Mouse (Mus musculus) CH12.LX (cell line): ENCODE measurements around the gene Trim44.

Experiments used
- CTCF ChIP-seq, 2 experiments: IDR thresholded peaks in 1 of 2; conservative IDR thresholded peaks in 1 of 2; 2 replicates each; pipeline ENCODE4 v1.5.1; 2011 to 2012; ENCODE audit warnings: low read depth in 2 of 2, low read length in 2 of 2, improper control_type of control experiment in 1 of 2, inconsistent platforms in 1 of 2, mild to moderate bottlenecking in 1 of 2, moderate library complexity in 1 of 2
- EP300 ChIP-seq: IDR thresholded peaks from 2 replicates; pipeline ENCODE4 v1.6.1; 2011; ENCODE audit warnings: low read length, improper control_type of control experiment
- MAFK ChIP-seq: IDR thresholded peaks from 2 replicates; pipeline ENCODE4 v1.6.1; 2011; ENCODE audit warnings: low read length, improper control_type of control experiment; ENCODE audit not compliant: insufficient replicate concordance
- MYC ChIP-seq: IDR thresholded peaks from 2 replicates; pipeline ENCODE4 v1.6.1; 2011; ENCODE audit warnings: low read depth, mild to moderate bottlenecking, improper control_type of control experiment, low read length
- POLR2A ChIP-seq: IDR thresholded peaks from 2 replicates; pipeline ENCODE4 v1.6.1; 2011; ENCODE audit warnings: low read depth, mild to moderate bottlenecking, improper control_type of control experiment, low read length
- RAD21 ChIP-seq: IDR thresholded peaks from 2 replicates; pipeline ENCODE4 v1.6.1; 2011; ENCODE audit warnings: low read depth, mild to moderate bottlenecking, low read length, improper control_type of control experiment, moderate library complexity

DNA sequence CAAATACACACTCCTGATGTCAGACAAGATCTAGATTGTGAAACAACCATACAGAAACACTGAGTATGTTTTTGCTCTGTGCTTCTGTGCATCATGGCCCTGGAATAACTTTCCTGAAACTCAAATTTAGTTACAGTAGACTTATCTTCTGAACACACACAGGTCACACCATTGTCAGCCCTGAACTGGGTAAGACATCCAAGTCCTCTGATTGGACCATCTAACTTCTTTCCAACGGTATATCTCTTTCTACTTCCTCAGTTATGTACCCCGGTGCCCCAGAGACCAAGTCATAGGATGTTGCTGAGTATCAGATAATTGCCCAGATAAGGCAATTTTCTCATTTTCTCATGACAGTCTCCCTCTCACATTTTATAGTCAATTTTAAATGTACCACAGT, 5.1 kb upstream of the Trim44 start:
- TF ChIP-seq EP300 (no peak), CTCF (conservative IDR thresholded peaks at IDR 0.05 in 1 of 2, IDR thresholded peaks at IDR 0.05 in 1 of 2; ENCODE audit: low read depth in 2 of 2, low read length in 2 of 2) (no peak), MYC (no peak), RAD21 (no peak), POLR2A (no peak), MAFK (no peak)
